26 mouse cellular contexts compared by ENCODE assay signal in genomic region chr14:51140342-51140741, GRCm38 (mm10). TPM values are rescaled to one million over a fixed set of nuclear protein-coding genes. Genes with fewer than 3 reads are reported as not detected.
DNase-seq lines count a peak whose midpoint lies in the region; ATAC-seq lines count a peak whose summit lies in the region.
"Had no signal": no experiment of that assay in that cellular context is flagged by ENCODE, and none has a peak within 500 bp of the region (broad histone marks: within the 10 kb centered on the region; RNA-seq: fewer than 3 reads in every experiment).

No protein-coding gene starts in this region.

- 0 out of 2 replicates have a peak, but pooled peaks cover 4% of the 10 kb centered on the region for H3K4me1 ChIP-seq in heart, embryonic 11.5 days (ENCODE audit: control insufficient read depth, insufficient read depth, low read length)

- H3K4me3 ChIP-seq in heart, embryonic 11.5 days (ENCODE audit: low read depth, low read length) = no peak overlapping the region
- H3K4me3 ChIP-seq: megakaryocyte, embryonic 14.5 days had no signal

- no peak for DNase-seq in heart, adult 9 months (ENCODE audit: low spot score in 2 of 2)
- peak; percentile 31 for DNase-seq in lung, postnatal 10 days
- DNase-seq in lung, adult 18-20 months = no peak
- peak; percentile 9 for DNase-seq in NIH3T3 (ENCODE audit: low read depth)
- no peak for DNase-seq in thymus, postnatal 4 days
- DNase-seq in adrenal gland, postnatal 36 days = no peak
- DNase-seq: cerebellum, adult 11-12 months; cerebellum, postnatal 36 days; kidney, postnatal 14 days; thymus, adult 2 months had no signal

- ATAC-seq in heart, embryonic 11.5 days (replicated peaks; ENCODE audit: insufficient number of reproducible peaks, low FRiP score, low TSS enrichment) = 0 out of 2 replicates have a peak, but pooled peaks have one; percentile 57
- ATAC-seq in megakaryocyte progenitor cell, adult 5-6 weeks (replicated peaks; ENCODE audit: poor library complexity) = peak; percentile 7; the same call in 1 of the 2 replicates
- ATAC-seq: CD4-positive, CD25-positive, alpha-beta regulatory T cell, adult 4 months had no signal

- H3K9me3 ChIP-seq in heart, embryonic 11.5 days (replicated peaks; ENCODE audit: control insufficient read depth, low read length) = no peaks in the 10 kb centered on the region
- H3K9me3 ChIP-seq: megakaryocyte, embryonic 14.5 days had no signal

- H3K36me3 ChIP-seq in heart, embryonic 11.5 days (ENCODE audit: control insufficient read depth, insufficient read depth, low read length) = no peaks in the 10 kb centered on the region

- H3K9ac ChIP-seq in heart, embryonic 11.5 days (ENCODE audit: low read depth, low read length) = no peak overlapping the region
- H3K9ac ChIP-seq: liver, embryonic 14.5 days had no signal

- H3K4me2 ChIP-seq in heart, embryonic 11.5 days = no peak overlapping the region

- H3K27ac ChIP-seq in heart, embryonic 11.5 days (ENCODE audit: low read depth, low read length) = 0 out of 2 replicates have a peak overlapping the region, but pooled peaks have one; percentile 10
- H3K27ac ChIP-seq: liver, embryonic 14.5 days had no signal

- WGBS in heart, embryonic 11.5 days (ENCODE audit: insufficient replicate concordance) = 78% methylated on average over 2 of the region's 2 CpGs

- H3K27me3 ChIP-seq in heart, embryonic 11.5 days (ENCODE audit: control insufficient read depth, insufficient read depth, low read length) = no peaks in the 10 kb centered on the region

RNA-seq across cellular contexts. Expression of gene Rnase1, which starts 6.2 kb away (rescaled TPM):
- not detected in 2 replicates for polyA plus RNA-seq in heart, embryonic 11.5 days (2014; fragmentation: Nextera tagmentation; extraction: Ambion mirVana)
- not detected in 2 replicates for total RNA-seq in megakaryocyte progenitor cell, adult 5-6 weeks (2015)
- total RNA-seq in megakaryocyte progenitor cell, adult 5-6 weeks (2017) = not detected in 2 replicates
- total RNA-seq in adrenal gland, postnatal 36 days (2021) = not detected
- total RNA-seq: gastrocnemius, postnatal 4 days; hematopoietic stem cell, adult 5-6 weeks; monocyte, adult 5-6 weeks had no signal
- polyA plus RNA-seq: CD4-positive, CD25-positive, alpha-beta regulatory T cell, adult 4 months; embryonic facial prominence, embryonic 11.5 days; liver, embryonic 14.5 days had no signal

RNA-seq across cellular contexts. Expression of gene Rnase6, which starts 16.6 kb away (rescaled TPM):
- polyA plus RNA-seq in heart, embryonic 11.5 days (2014; fragmentation: Nextera tagmentation; extraction: Ambion mirVana) = not detected in 2 replicates
- total RNA-seq in megakaryocyte progenitor cell, adult 5-6 weeks (2015) = 9.2 and 14.6 TPM in 2 replicates
- 20.7 and 22.2 TPM in 2 replicates for total RNA-seq in megakaryocyte progenitor cell, adult 5-6 weeks (2017)
- total RNA-seq in adrenal gland, postnatal 36 days (2021) = 1 to 10 TPM in 1 of 2 experiments, under 1 TPM in 1; 0.46 to 1.4 TPM
- total RNA-seq: left cerebral cortex, postnatal 14 days had no signal
- polyA plus RNA-seq: embryonic facial prominence, embryonic 11.5 days; neural tube, embryonic 14.5 days had no signal

RNA-seq across cellular contexts. Expression of gene Rnase2b, which starts 21.7 kb away (rescaled TPM):
- not detected in 2 replicates for polyA plus RNA-seq in heart, embryonic 11.5 days (2014; fragmentation: Nextera tagmentation; extraction: Ambion mirVana)
- not detected in 2 replicates for total RNA-seq in megakaryocyte progenitor cell, adult 5-6 weeks (2015)
- total RNA-seq in megakaryocyte progenitor cell, adult 5-6 weeks (2017) = not detected in 2 replicates
- total RNA-seq in adrenal gland, postnatal 36 days (2021) = not detected
- total RNA-seq: gastrocnemius, postnatal 4 days; hematopoietic stem cell, adult 5-6 weeks; layer of hippocampus, postnatal 14 days; left cerebral cortex, postnatal 14 days; monocyte, adult 5-6 weeks had no signal
- polyA plus RNA-seq: brain, embryonic 14.5 days; CD4-positive, CD25-positive, alpha-beta regulatory T cell, adult 4 months; embryonic facial prominence, embryonic 11.5 days; frontal cortex, adult 2 months; intestine, embryonic 14.5 days; liver, embryonic 14.5 days; neural tube, embryonic 14.5 days; stomach, embryonic 14.5 days; thymus, adult 2 months had no signal

RNA-seq across cellular contexts. Expression of gene Eddm3b, which starts 26.1 kb away (rescaled TPM):
- not detected in 2 replicates for polyA plus RNA-seq in heart, embryonic 11.5 days (2014; fragmentation: Nextera tagmentation; extraction: Ambion mirVana)
- not detected in 2 replicates for total RNA-seq in megakaryocyte progenitor cell, adult 5-6 weeks (2015)
- total RNA-seq in megakaryocyte progenitor cell, adult 5-6 weeks (2017) = not detected in 2 replicates
- not detected for total RNA-seq in adrenal gland, postnatal 36 days (2021)
- total RNA-seq: gastrocnemius, postnatal 4 days; hematopoietic stem cell, adult 5-6 weeks; layer of hippocampus, postnatal 14 days; left cerebral cortex, postnatal 14 days; monocyte, adult 5-6 weeks had no signal
- polyA plus RNA-seq: brain, embryonic 14.5 days; CD4-positive, CD25-positive, alpha-beta regulatory T cell, adult 4 months; embryonic facial prominence, embryonic 11.5 days; frontal cortex, adult 2 months; liver, embryonic 14.5 days; neural tube, embryonic 14.5 days; stomach, embryonic 14.5 days; thymus, adult 2 months had no signal

RNA-seq across cellular contexts. Expression of gene Ang, which starts 49.4 kb away (rescaled TPM):
- polyA plus RNA-seq in heart, embryonic 11.5 days (2014; fragmentation: Nextera tagmentation; extraction: Ambion mirVana) = 2.1 and 2.8 TPM in 2 replicates
- total RNA-seq in megakaryocyte progenitor cell, adult 5-6 weeks (2015) = 1.8 and 2.0 TPM in 2 replicates
- 1.3 and 1.4 TPM in 2 replicates for total RNA-seq in megakaryocyte progenitor cell, adult 5-6 weeks (2017)
- 1 to 10 TPM; 5.5 to 5.8 TPM for total RNA-seq in adrenal gland, postnatal 36 days (2021)
- total RNA-seq: hematopoietic stem cell, adult 5-6 weeks; monocyte, adult 5-6 weeks had no signal

Comparison
In these comparisons a context has a peak if more than half of its experiments do, and no peak if none do; other contexts are left out.
1. DNase-seq: peak in lung, postnatal 10 days (single experiment) and NIH3T3 (single experiment); none in heart, adult 9 months (0 of 2), lung, adult 18-20 months (0 of 2), thymus, postnatal 4 days (single experiment) and adrenal gland, postnatal 36 days (0 of 2).
2. RNA of gene Rnase6, which starts 16.6 kb away (total RNA-seq): 9.2 to 22.2 TPM in megakaryocyte progenitor cell, adult 5-6 weeks; 0.46 to 1.4 TPM in adrenal gland, postnatal 36 days; every median in the first group is over 4 times any median in the second.